Mouse (Mus musculus): ENCODE data around the gene Atg9b. TPM values are rescaled to one million over a fixed set of nuclear protein-coding genes. Genes with fewer than 3 reads are reported as not detected.

Atg9b gene
- polyA plus RNA-seq, 1 experiment from 2014 or later = 0.89 TPM

- no peak for ATAC-seq (ENCODE audit: insufficient read depth, low FRiP score, low TSS enrichment)
- Histone ChIP-seq H3K9me3 (ENCODE audit: control insufficient read depth, low read length) (no peaks in the 10 kb centered on the region), H3K4me2 (ENCODE audit: low read depth) (no peak overlapping the region), H3K9ac (ENCODE audit: low read length) (no peak overlapping the region), H3K4me3 (ENCODE audit: low read depth, low read length) (no peak overlapping the region), H3K27ac (ENCODE audit: low read depth, low read length) (no peak overlapping the region), H3K4me1 (ENCODE audit: control insufficient read depth, insufficient read depth, low read length) (peaks cover 4% of the 10 kb centered on the region; the same call in 1 of the 2 replicates), H3K36me3 (ENCODE audit: control insufficient read depth, insufficient read depth, low read length) (no peaks in the 10 kb centered on the region), H3K27me3 (ENCODE audit: control insufficient read depth, insufficient read depth, low read length) (no peaks in the 10 kb centered on the region)
- WGBS = 88% methylated on average over 2 of the region's 2 CpGs
- no peak for DNase-seq (ENCODE audit: low spot score)
Measured at GRCm38 (mm10) chr5:24412063-24412462, 20.1 kb upstream of the Atg9b start.

GRCm38 (mm10) chr5:24409466-24409865 is 17.5 kb upstream of the Atg9b start:
- Histone ChIP-seq H3K4me1 (ENCODE audit: control insufficient read depth, insufficient read depth, low read length) (no peaks in the 10 kb centered on the region), H3K9ac (ENCODE audit: low read length) (no peak overlapping the region), H3K27ac (ENCODE audit: low read depth, low read length) (no peak overlapping the region), H3K4me3 (ENCODE audit: low read depth, low read length) (no peak overlapping the region), H3K9me3 (ENCODE audit: control insufficient read depth, low read length) (no peaks in the 10 kb centered on the region), H3K4me2 (ENCODE audit: low read depth) (no peak overlapping the region), H3K27me3 (ENCODE audit: control insufficient read depth, insufficient read depth, low read length) (no peaks in the 10 kb centered on the region), H3K36me3 (ENCODE audit: control insufficient read depth, insufficient read depth, low read length) (no peaks in the 10 kb centered on the region; the same call in 1 of the 2 replicates)
- WGBS = 79% methylated on average over 2 of the region's 2 CpGs
- DNase-seq (ENCODE audit: low spot score) = no peak
- no peak for ATAC-seq (ENCODE audit: insufficient read depth, low FRiP score, low TSS enrichment)

GRCm38 (mm10) chr5:24408651-24409050 is 16.7 kb upstream of the Atg9b start:
- 96% methylated on average over 13 of the region's 13 CpGs for WGBS
- no peaks in the 10 kb centered on the region for H3K27me3 ChIP-seq (ENCODE audit: control insufficient read depth, insufficient read depth, low read length)
- H3K4me3 ChIP-seq (ENCODE audit: low read depth, low read length) = no peak overlapping the region
- no peak overlapping the region for H3K27ac ChIP-seq (ENCODE audit: low read depth, low read length)
- no peak overlapping the region for H3K4me2 ChIP-seq (ENCODE audit: low read depth)
- H3K9ac ChIP-seq (ENCODE audit: low read length) = no peak overlapping the region
- no peaks in the 10 kb centered on the region for H3K4me1 ChIP-seq (ENCODE audit: control insufficient read depth, insufficient read depth, low read length)
- no peak for DNase-seq (ENCODE audit: low spot score)
- H3K9me3 ChIP-seq (ENCODE audit: control insufficient read depth, low read length) = no peaks in the 10 kb centered on the region
- ATAC-seq (ENCODE audit: insufficient read depth, low FRiP score, low TSS enrichment) = no peak
- no peaks in the 10 kb centered on the region; the same call in 1 of the 2 replicates for H3K36me3 ChIP-seq (ENCODE audit: control insufficient read depth, insufficient read depth, low read length)

GRCm38 (mm10) chr5:24405389-24405876 is 13.5 kb upstream of the Atg9b start:
- no peak overlapping the region for H3K4me2 ChIP-seq (ENCODE audit: low read depth)
- H3K36me3 ChIP-seq (ENCODE audit: control insufficient read depth, insufficient read depth, low read length) = no peaks in the 10 kb centered on the region; the same call in 1 of the 2 replicates
- 67% methylated on average over 3 of the region's 3 CpGs for WGBS
- H3K4me1 ChIP-seq (ENCODE audit: control insufficient read depth, insufficient read depth, low read length) = no peaks in the 10 kb centered on the region
- no peak for DNase-seq (ENCODE audit: low spot score)
- H3K27me3 ChIP-seq (ENCODE audit: control insufficient read depth, insufficient read depth, low read length) = no peaks in the 10 kb centered on the region
- ATAC-seq (ENCODE audit: insufficient read depth, low FRiP score, low TSS enrichment) = no peak
- no peak overlapping the region for H3K9ac ChIP-seq (ENCODE audit: low read length)
- H3K27ac ChIP-seq (ENCODE audit: low read depth, low read length) = no peak overlapping the region
- no peak overlapping the region for H3K4me3 ChIP-seq (ENCODE audit: low read depth, low read length)
- H3K9me3 ChIP-seq (ENCODE audit: control insufficient read depth, low read length) = no peaks in the 10 kb centered on the region

GRCm38 (mm10) chr5:24404594-24405360 is 12.8 kb upstream of the Atg9b start:
- ATAC-seq (ENCODE audit: insufficient read depth, low FRiP score, low TSS enrichment) = no peak
- Histone ChIP-seq H3K27me3 (ENCODE audit: control insufficient read depth, insufficient read depth, low read length) (no peaks in the 10 kb centered on the region), H3K36me3 (ENCODE audit: control insufficient read depth, insufficient read depth, low read length) (no peaks in the 10 kb centered on the region; the same call in 1 of the 2 replicates), H3K4me1 (ENCODE audit: control insufficient read depth, insufficient read depth, low read length) (no peaks in the 10 kb centered on the region), H3K9ac (ENCODE audit: low read length) (no peak overlapping the region), H3K4me3 (ENCODE audit: low read depth, low read length) (no peak overlapping the region), H3K27ac (ENCODE audit: low read depth, low read length) (no peak overlapping the region), H3K4me2 (ENCODE audit: low read depth) (no peak overlapping the region), H3K9me3 (ENCODE audit: control insufficient read depth, low read length) (no peaks in the 10 kb centered on the region)
- DNase-seq (ENCODE audit: low spot score) = no peak
- 84% methylated on average over 6 of the region's 6 CpGs for WGBS

GRCm38 (mm10) chr5:24401969-24402368 is 10.0 kb upstream of the Atg9b start:
- Histone ChIP-seq H3K27ac (ENCODE audit: low read depth, low read length) (no peak overlapping the region), H3K36me3 (ENCODE audit: control insufficient read depth, insufficient read depth, low read length) (no peaks in the 10 kb centered on the region; the same call in 1 of the 2 replicates), H3K27me3 (ENCODE audit: control insufficient read depth, insufficient read depth, low read length) (no peaks in the 10 kb centered on the region), H3K9ac (ENCODE audit: low read length) (no peak overlapping the region), H3K4me2 (ENCODE audit: low read depth) (no peak overlapping the region), H3K9me3 (ENCODE audit: control insufficient read depth, low read length) (no peaks in the 10 kb centered on the region), H3K4me3 (ENCODE audit: low read depth, low read length) (no peak overlapping the region), H3K4me1 (ENCODE audit: control insufficient read depth, insufficient read depth, low read length) (no peaks in the 10 kb centered on the region)
- DNase-seq (ENCODE audit: low spot score) = no peak
- ATAC-seq (ENCODE audit: insufficient read depth, low FRiP score, low TSS enrichment) = no peak
- WGBS = 83% methylated on average over 9 of the region's 9 CpGs

- Histone ChIP-seq H3K36me3 (ENCODE audit: control insufficient read depth, insufficient read depth, low read length) (no peaks in the 10 kb centered on the region; the same call in 1 of the 2 replicates), H3K9me3 (ENCODE audit: control insufficient read depth, low read length) (no peaks in the 10 kb centered on the region), H3K9ac (ENCODE audit: low read length) (no peak overlapping the region), H3K4me2 (ENCODE audit: low read depth) (no peak overlapping the region), H3K27me3 (ENCODE audit: control insufficient read depth, insufficient read depth, low read length) (no peaks in the 10 kb centered on the region), H3K4me3 (ENCODE audit: low read depth, low read length) (no peak overlapping the region), H3K27ac (ENCODE audit: low read depth, low read length) (no peak overlapping the region), H3K4me1 (ENCODE audit: control insufficient read depth, insufficient read depth, low read length) (no peaks in the 10 kb centered on the region)
- 96% methylated on average over 5 of the region's 5 CpGs for WGBS
- ATAC-seq (ENCODE audit: insufficient read depth, low FRiP score, low TSS enrichment) = no peak
- no peak for DNase-seq (ENCODE audit: low spot score)
Measured at GRCm38 (mm10) chr5:24400911-24401605, 9.1 kb upstream of the Atg9b start.

GRCm38 (mm10) chr5:24400362-24400761 is 8.4 kb upstream of the Atg9b start:
- H3K9me3 ChIP-seq (ENCODE audit: control insufficient read depth, low read length) = no peaks in the 10 kb centered on the region
- H3K4me3 ChIP-seq (ENCODE audit: low read depth, low read length) = no peak overlapping the region
- H3K36me3 ChIP-seq (ENCODE audit: control insufficient read depth, insufficient read depth, low read length) = no peaks in the 10 kb centered on the region; the same call in 1 of the 2 replicates
- ATAC-seq (ENCODE audit: insufficient read depth, low FRiP score, low TSS enrichment) (no peak), DNase-seq (ENCODE audit: low spot score) (no peak)
- no peak overlapping the region for H3K27ac ChIP-seq (ENCODE audit: low read depth, low read length)
- no peaks in the 10 kb centered on the region for H3K27me3 ChIP-seq (ENCODE audit: control insufficient read depth, insufficient read depth, low read length)
- H3K4me2 ChIP-seq (ENCODE audit: low read depth) = no peak overlapping the region
- no peak overlapping the region; the same call in 1 of the 2 replicates for H3K9ac ChIP-seq (ENCODE audit: low read length)
- no peaks in the 10 kb centered on the region for H3K4me1 ChIP-seq (ENCODE audit: control insufficient read depth, insufficient read depth, low read length)
- 82% methylated on average over 11 of the region's 11 CpGs for WGBS

Data from neural tube, embryonic 11.5 days (tissue).